Mouse (Mus musculus) heart, adult 9 months (tissue): ENCODE measurements around the gene Cotl1.

Source experiments
- DNase-seq, 2 experiments: peaks; one replicate each; pipeline ENCODE4 v3.0.0; 2022; ENCODE audit warnings: low spot score in 2 of 2

Gene Cotl1

GRCm38 (mm10) chr8:119817446-119817845, 22.9 kb downstream of the Cotl1 start:
- no peak for DNase-seq

GRCm38 (mm10) chr8:119816219-119816618, 24.1 kb downstream of the Cotl1 start:
- DNase-seq = no peak

- peak; percentile 15 to 60 for DNase-seq
Observed at GRCm38 (mm10) chr8:119812650-119813431, 27.5 kb downstream of the Cotl1 start.

GRCm38 (mm10) chr8:119811925-119812324, 28.4 kb downstream of the Cotl1 start:
- no peak for DNase-seq

- no peak for DNase-seq
Observed at GRCm38 (mm10) chr8:119810953-119811499, 29.3 kb downstream of the Cotl1 start.

GRCm38 (mm10) chr8:119810127-119810868, 30.0 kb downstream of the Cotl1 start:
- DNase-seq = no peak

- no peak for DNase-seq
Observed at GRCm38 (mm10) chr8:119809620-119810019, 30.7 kb downstream of the Cotl1 start.

GRCm38 (mm10) chr8:119807687-119808086, 32.7 kb downstream of the Cotl1 start:
- no peak for DNase-seq

GRCm38 (mm10) chr8:119806422-119807263, 33.7 kb downstream of the Cotl1 start:
- DNase-seq = no peak

GRCm38 (mm10) chr8:119805275-119805674, 35.1 kb downstream of the Cotl1 start:
- DNase-seq = no peak

- DNase-seq = no peak
Observed at GRCm38 (mm10) chr8:119802592-119802991, 37.8 kb downstream of the Cotl1 start.

- DNase-seq = no peak
Observed at GRCm38 (mm10) chr8:119801168-119801567, 39.2 kb downstream of the Cotl1 start.

- no peak for DNase-seq
Observed at GRCm38 (mm10) chr8:119798965-119799264, 41.4 kb downstream of the Cotl1 start.

- peak; percentile 58 to 72 for DNase-seq
Observed at GRCm38 (mm10) chr8:119798170-119798964, 42.0 kb downstream of the Cotl1 start.

- no peak for DNase-seq
Observed at GRCm38 (mm10) chr8:119795651-119796050, 44.7 kb downstream of the Cotl1 start.

- no peak for DNase-seq
Observed at GRCm38 (mm10) chr8:119794689-119795088, 45.7 kb downstream of the Cotl1 start.

GRCm38 (mm10) chr8:119791804-119792704, 48.3 kb downstream of the Cotl1 start:
- DNase-seq = no peak

GRCm38 (mm10) chr8:119789581-119789980, 50.8 kb downstream of the Cotl1 start:
- no peak for DNase-seq

GRCm38 (mm10) chr8:119788607-119789381, 51.5 kb downstream of the Cotl1 start:
- DNase-seq = no peak
